Mouse (Mus musculus) bone marrow, adult 2 months (tissue): Measurements from ENCODE around the gene Vps26c. TPM values are rescaled to one million over a fixed set of nuclear protein-coding genes. Genes with fewer than 3 reads are reported as not detected.

Experiments
- H3K27ac ChIP-seq: fragments of 200-500 bp; 2 replicates; pipeline ENCODE4 v1.5.1; 2012; ENCODE audit warnings: low read depth, mild to moderate bottlenecking, control low read depth, inconsistent platforms, low read length; ENCODE audit not compliant: control insufficient read depth, poor library complexity, insufficient read depth
- H3K4me1 ChIP-seq: fragments of 200-500 bp; 2 replicates; pipeline ENCODE4 v1.6.1; 2011; ENCODE audit warnings: low read length; ENCODE audit not compliant: control insufficient read depth, insufficient read depth
- H3K4me3 ChIP-seq: fragments of 200-500 bp; replicated peaks from 2 replicates; pipeline ENCODE3; 2011; ENCODE audit warnings: mild to moderate bottlenecking, low read depth, low read length, control low read depth; ENCODE audit not compliant: control insufficient read depth
- CTCF ChIP-seq: fragments of 200-500 bp; IDR thresholded peaks from 2 replicates; pipeline ENCODE4 v1.5.1; 2011; ENCODE audit warnings: low read length, control low read depth; ENCODE audit not compliant: control insufficient read depth, insufficient read depth
- POLR2A ChIP-seq: fragments of 200-500 bp; IDR thresholded peaks from 2 replicates; pipeline ENCODE4 v1.6.1; 2011; ENCODE audit warnings: low read depth, mild to moderate bottlenecking, control low read depth, low read length, borderline replicate concordance; ENCODE audit not compliant: control insufficient read depth
- WGBS: fragments of 180-500 bp; shearing (Covaris S2); methylation state at CpG from one replicate; pipeline ENCODE4 v1.1.7; 2018; 5-methylcytosine and 5-hydroxymethylcytosine counted together
- polyA plus RNA-seq: library from polyadenylated mRNA; stranded (reverse); fragments of >200 nt; gene quantifications from 2 replicates; pipeline ENCODE4 v1.2.4, GENCODE M21; 2011; ENCODE audit warnings: low replicate concordance; ENCODE audit not compliant: missing spikeins, insufficient read depth, insufficient read length

The Vps26c gene
- polyA plus RNA-seq, 1 experiment: 11.4 TPM

DNA sequence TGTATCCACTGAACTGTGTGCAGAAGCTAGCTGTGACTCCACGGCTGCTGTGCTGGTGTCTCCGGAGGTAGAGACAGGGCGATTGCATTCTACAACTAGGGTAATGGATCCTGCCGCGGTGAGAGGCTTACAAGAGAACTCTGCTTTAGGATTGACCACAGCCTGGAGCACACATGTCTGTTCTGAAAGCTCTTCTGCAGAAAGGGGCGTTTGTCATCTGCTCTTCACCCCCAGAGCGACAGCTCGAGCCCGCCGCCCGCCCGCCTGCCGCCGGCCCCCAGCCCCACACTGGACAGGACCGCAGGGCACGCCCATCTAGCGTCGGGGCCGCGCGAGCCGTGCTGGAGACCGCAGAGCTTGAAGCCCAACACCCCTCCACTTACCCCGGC lies 681 bp downstream of the Vps26c start:
- H3K4me3 ChIP-seq: peak overlapping the region; percentile 98
- peaks cover 3% of the 10 kb centered on the region for H3K4me1 ChIP-seq
- under 1% methylated on average over 24 of the region's 24 CpGs for WGBS
- TF ChIP-seq POLR2A: no peak
- TF ChIP-seq CTCF: no peak
- peak overlapping the region; percentile 92 for H3K27ac ChIP-seq

DNA sequence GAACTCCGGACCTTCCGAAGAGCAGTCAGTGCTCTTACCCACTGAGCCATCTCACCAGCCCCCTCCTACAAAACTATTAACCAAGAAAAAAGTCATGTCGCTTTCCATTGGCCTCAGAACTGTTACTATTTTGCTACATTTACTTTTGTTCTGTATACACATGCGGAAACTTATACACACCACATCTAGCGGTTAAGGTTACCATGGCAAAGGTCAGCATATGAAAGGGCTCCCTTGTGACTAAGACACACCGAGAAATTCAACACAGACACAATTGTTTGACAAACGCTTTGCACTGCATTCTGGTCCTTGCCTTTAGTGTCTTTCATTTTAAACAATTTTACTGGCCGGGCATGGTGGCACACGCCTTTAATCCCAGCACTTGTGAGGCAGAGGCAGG lies 1.9 kb downstream of the Vps26c start:
- TF ChIP-seq POLR2A: no peak
- TF ChIP-seq CTCF: no peak
- H3K4me3 ChIP-seq: no peak overlapping the region
- H3K27ac ChIP-seq: no peak overlapping the region
- peaks cover 3% of the 10 kb centered on the region for H3K4me1 ChIP-seq
- 88% methylated on average over 9 of the region's 9 CpGs for WGBS

DNA sequence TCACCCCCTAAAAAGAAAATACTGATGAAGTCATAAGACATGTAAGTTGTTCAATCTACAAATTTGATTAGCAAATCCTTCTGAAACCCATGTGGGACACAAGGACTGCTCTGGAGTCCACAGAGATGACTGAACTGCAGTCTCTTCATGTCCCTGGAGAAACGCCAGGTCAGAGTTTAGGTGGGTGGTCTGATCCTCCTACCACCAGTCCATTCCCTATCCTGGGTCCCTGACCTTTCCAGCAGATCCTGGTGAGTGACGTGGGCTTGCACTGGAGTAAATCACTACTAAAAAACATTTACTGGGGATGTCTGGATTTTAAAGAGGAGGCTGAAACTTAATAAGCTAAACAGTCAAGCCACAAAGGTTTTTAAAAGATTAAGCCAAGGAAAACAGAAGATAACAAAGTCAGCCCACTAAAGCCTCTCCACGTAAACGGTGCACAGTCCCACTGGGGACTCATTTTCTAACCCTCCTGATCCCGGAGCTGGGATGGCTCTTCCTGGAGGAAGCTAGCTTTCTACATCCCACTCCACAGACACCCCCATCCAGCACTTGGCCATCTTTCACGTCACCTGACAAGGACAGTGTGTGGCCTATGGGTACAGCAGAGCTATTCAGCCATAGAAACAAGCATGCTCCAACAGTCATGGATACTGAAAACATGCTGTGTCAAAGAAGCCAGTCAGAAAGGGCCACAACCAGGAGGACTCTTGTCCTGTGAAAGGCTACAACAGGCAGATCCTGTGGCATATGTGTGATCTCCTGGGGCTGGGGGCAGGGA lies 2.8 kb downstream of the Vps26c start:
- 60% methylated on average over 6 of the region's 6 CpGs for WGBS
- no peak for TF ChIP-seq CTCF
- H3K4me1 ChIP-seq: peaks cover 5% of the 10 kb centered on the region
- no peak overlapping the region for H3K27ac ChIP-seq
- no peak overlapping the region for H3K4me3 ChIP-seq

DNA sequence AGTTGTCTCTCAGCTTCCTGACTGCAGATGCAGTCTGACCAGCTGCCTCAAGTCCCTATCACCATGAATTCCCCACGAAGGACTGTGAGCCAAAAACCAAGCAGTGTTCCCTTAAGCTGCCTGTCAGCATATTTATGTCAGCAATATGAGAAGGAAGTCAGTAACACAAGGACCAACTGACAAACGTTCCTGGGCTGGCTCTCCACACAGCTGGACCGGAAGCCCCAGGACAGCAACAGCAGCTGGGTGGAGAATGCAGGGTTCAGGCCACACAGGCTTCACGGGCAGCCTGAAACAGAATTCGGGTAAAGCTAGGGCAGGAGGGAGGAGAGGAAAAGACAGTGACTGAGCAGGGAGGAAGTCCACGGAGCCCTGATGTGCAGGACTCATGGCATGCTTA lies 7.6 kb downstream of the Vps26c start:
- H3K27ac ChIP-seq: peak overlapping the region; percentile 75
- peaks cover 10% of the 10 kb centered on the region for H3K4me1 ChIP-seq
- peak; percentile 34; the same call in 1 of the 2 replicates for TF ChIP-seq POLR2A
- no peak for TF ChIP-seq CTCF
- H3K4me3 ChIP-seq: no peak overlapping the region
- under 1% methylated on average over 6 of the region's 6 CpGs for WGBS

DNA sequence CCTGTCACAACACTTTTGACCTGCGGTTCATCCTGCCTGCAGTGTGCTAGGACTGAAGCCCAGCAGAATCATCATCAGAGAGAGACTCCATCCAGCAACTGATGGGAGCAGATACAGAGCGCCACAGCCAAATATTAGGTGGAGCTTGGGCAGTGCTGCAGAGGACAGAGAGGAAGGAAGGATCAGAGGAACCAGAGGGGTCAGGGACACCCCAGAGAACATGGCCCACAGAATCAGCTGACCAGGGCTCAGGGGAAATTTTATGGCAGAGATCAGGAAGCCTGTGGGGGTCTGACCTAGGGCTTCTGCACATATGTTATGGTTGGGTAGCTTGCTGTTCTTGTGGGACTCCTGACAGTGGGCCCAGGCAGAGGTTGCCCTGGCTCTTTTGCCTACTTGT lies 9.0 kb downstream of the Vps26c start:
- 53% methylated on average over 2 of the region's 2 CpGs for WGBS

DNA sequence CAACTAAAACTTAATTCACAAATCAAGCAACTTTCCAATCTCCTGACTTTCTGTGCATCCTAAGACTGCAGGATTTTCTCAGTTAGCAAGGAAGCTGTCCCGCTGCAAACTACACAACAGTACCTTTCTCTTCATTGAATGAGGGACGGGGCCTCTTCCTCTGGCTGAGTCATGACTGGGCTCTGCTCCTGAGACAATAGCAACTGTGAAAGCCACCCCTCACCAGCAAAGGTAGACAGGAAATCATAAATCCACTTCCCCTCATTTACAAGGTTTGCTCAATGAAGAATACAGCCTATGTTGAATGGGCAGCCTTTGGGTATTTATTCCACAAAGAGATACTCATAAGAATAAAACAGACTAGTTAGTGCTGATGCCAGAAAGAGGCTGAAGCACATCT lies 16.6 kb downstream of the Vps26c start:
- WGBS: 63% methylated on average over 2 of the region's 2 CpGs
- TF ChIP-seq CTCF (no peak), POLR2A (no peak)
- no peaks in the 10 kb centered on the region for H3K4me1 ChIP-seq
- H3K27ac ChIP-seq: no peak overlapping the region
- H3K4me3 ChIP-seq: no peak overlapping the region

More for the DNA sequence above, 9.0 kb downstream of the Vps26c start:
- TF ChIP-seq CTCF (no peak), POLR2A (no peak)
- H3K4me1 ChIP-seq: peaks cover 10% of the 10 kb centered on the region
- no peak overlapping the region for H3K4me3 ChIP-seq
- no peak overlapping the region for H3K27ac ChIP-seq

DNA sequence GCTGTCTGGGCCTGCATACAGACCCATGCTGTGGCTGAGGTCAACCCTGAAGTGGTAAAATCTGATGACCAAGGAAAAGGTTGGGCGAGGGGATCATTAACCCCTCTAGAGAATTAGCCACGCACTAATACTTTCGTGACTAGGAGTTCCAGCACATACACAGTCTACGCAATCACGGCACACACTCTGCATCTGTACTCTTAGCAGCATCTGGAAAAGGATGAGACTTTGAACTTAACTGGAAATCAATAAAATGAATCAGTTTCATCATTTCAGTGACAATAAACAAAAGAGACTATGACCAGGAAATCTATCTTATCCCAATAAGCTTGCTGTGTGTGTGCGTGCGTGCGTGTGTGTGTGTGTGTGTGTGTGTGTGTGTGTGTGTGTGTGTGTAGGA lies 17.9 kb downstream of the Vps26c start:
- no peak overlapping the region for H3K4me3 ChIP-seq
- no peak overlapping the region for H3K27ac ChIP-seq
- H3K4me1 ChIP-seq: peaks cover 4% of the 10 kb centered on the region; the same call in 1 of the 2 replicates
- TF ChIP-seq POLR2A (no peak), CTCF (no peak)
- 86% methylated on average over 8 of the region's 8 CpGs for WGBS

DNA sequence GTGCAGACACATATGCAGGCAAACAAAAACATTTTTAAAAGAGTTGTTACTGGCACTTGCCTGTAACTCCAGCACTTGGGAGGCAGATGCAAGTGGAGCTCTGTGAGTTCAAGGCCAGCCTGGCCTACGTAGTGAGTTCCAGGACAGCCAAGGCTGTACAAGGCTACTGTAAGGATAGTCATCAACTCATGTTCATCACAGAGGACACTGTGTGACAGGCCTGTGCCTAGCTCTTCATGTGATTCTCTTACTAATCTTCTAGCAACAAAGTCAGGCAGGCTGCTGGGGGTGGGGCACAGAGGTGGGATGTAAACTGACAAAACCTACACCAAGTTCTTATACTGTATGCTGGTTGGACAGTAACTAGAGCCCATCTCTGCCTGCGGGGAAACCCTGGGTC lies 19.6 kb downstream of the Vps26c start:
- Histone ChIP-seq H3K4me1 (peaks cover 6% of the 10 kb centered on the region; the same call in 1 of the 2 replicates), H3K4me3 (no peak overlapping the region), H3K27ac (no peak overlapping the region)
- no peak for TF ChIP-seq CTCF
- 89% methylated on average over 2 of the region's 2 CpGs for WGBS

DNA sequence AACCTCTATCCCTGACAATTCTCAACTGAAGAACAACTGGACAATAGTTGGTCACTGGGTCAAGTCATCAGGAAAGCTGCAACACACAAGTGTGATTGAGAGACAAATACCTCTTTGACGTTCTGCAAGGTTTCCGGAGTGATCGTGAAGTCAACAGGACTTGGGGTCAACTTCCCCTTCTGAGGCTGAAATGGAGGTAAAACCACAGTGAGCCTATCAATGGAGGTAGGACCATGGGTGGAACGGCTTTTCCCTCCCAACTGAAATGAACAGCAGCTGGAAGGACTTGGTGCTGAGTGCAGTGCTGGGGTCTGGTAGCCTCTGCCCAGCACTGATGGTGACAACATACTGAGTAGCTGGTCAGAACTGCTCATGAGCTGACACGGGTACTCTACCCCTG lies 22.4 kb downstream of the Vps26c start:
- TF ChIP-seq POLR2A (no peak), CTCF (no peak)
- WGBS: 12% methylated on average over 5 of the region's 5 CpGs
- peak overlapping the region; percentile 44; the same call in 1 of the 2 replicates for H3K27ac ChIP-seq
- peaks cover 6% of the 10 kb centered on the region; the same call in 1 of the 2 replicates for H3K4me1 ChIP-seq
- no peak overlapping the region for H3K4me3 ChIP-seq
